Mouse (Mus musculus) adrenal gland, postnatal 4 days (tissue): ENCODE data around the gene Apobr. TPM values are rescaled to one million over a fixed set of nuclear protein-coding genes. Genes with fewer than 3 reads are reported as not detected.

Source experiments
- DNase-seq, 2 experiments: peaks; one replicate each; pipeline ENCODE4 v3.0.0; 2021 to 2022; ENCODE audit warnings: low spot score in 2 of 2, mixed read lengths in 2 of 2
- microRNA-seq: library from miRNA; unstranded; fragments of <30 nt; microRNA quantifications from one replicate; pipeline ENCODE4 v1.2.0, GENCODE M21; 2021
- total RNA-seq, 2 experiments: library from RNA; stranded (reverse); gene quantifications; 2 replicates each; pipeline ENCODE4 v1.2.3; 2021

The Apobr gene
- total RNA-seq, 2 experiments from 2014 or later = 1.1 to 1.2 TPM

DNA sequence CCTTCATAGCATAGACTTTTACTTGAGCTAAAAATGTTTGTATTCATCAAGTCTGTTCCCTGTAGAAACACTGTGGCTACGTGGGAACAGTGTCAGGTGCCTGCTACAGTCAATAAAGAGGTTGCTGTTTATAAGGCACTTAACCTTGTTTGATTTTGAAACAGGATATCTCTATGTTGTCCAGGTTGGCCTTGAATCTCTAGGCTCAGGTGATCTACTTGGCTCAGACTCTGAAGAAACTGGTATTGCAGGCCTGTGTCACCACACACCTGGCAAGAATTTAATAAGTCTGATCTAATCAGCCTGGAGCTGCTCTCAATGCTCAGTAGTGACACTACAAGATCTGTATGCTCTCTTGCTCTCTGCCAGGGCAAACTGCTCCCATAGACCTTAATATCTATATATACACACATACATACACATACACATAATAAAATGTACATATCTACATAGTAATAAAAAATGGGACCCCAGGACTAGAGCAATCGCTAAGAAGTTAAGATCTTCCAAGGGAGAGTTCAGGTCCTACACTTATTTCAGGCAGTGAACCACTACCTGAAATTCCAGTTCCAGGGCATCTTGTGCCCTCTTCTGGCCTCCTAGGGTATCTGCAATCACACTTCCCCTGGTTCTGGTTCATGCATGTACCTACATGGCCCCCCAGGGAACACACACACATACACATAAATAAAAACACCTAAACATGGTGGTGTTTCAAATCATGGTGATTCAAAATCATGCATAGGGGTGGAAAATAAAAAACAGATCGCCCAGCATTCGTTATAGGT lies 52.2 kb downstream of the Apobr start:
- peak in 1 of 2 experiments; percentile 9 for DNase-seq

Small RNA genes within 50 kb of the gene (microRNA-seq; reads per million reads assigned to microRNA genes)
- gene Mir7059 = 1.6 reads per million

Other genes starting within 250 kb of the Apobr start
- 1 to 10 TPM; 1.4 to 2.5 TPM for gene Lat, start 215.4 kb upstream of the Apobr start, total RNA-seq
- gene Spns1, start 207.5 kb upstream of the Apobr start, total RNA-seq = 10 to 100 TPM; 60.1 to 65.2 TPM
- gene Nfatc2ip, start 188.2 kb upstream of the Apobr start, total RNA-seq = 1 to 10 TPM; 5.8 to 7.6 TPM
- 1 to 10 TPM in 1 of 2 experiments, under 1 TPM in 1; 0.48 to 1.6 TPM for gene Cd19, start 170.1 kb upstream of the Apobr start, total RNA-seq
- 10 to 100 TPM; 52.1 to 63.2 TPM for gene Rabep2, start 156.2 kb upstream of the Apobr start, total RNA-seq
- gene Atp2a1, start 121.8 kb upstream of the Apobr start, total RNA-seq = 100 to 1,000 TPM in 1 of 2 experiments, 10 to 100 TPM in 1; 56.9 to 145 TPM
- gene Sh2b1, start 109.5 kb upstream of the Apobr start, total RNA-seq = 10 to 100 TPM; 59.2 to 60.9 TPM
- 100 to 1,000 TPM; 158 to 166 TPM for gene Tufm, start 97.6 kb upstream of the Apobr start, total RNA-seq
- gene Atxn2l, start 81.5 kb upstream of the Apobr start, total RNA-seq = 100 to 1,000 TPM; 109 to 127 TPM
- gene Eif3c, start 18.5 kb upstream of the Apobr start, total RNA-seq = 100 to 1,000 TPM; 255 to 260 TPM
- 10 to 100 TPM; 30.7 to 32.1 TPM for gene Cln3, start 875 bp downstream of the Apobr start, total RNA-seq
- gene Il27, start 10.0 kb downstream of the Apobr start, total RNA-seq = not detected
- gene Nupr1, start 45.9 kb downstream of the Apobr start, total RNA-seq = 10 to 100 TPM in 1 of 2 experiments, 1 to 10 TPM in 1; 7.5 to 15.3 TPM
- 10 to 100 TPM; 30.4 to 33.5 TPM for gene Sgf29, start 64.4 kb downstream of the Apobr start, total RNA-seq
- gene Sult1a1, start 91.5 kb downstream of the Apobr start, total RNA-seq = 10 to 100 TPM; 24.0 to 45.6 TPM
- 10 to 100 TPM; 85.4 to 98.8 TPM for gene Bola2, start 110.5 kb downstream of the Apobr start, total RNA-seq
- 10 to 100 TPM; 18.4 to 18.9 TPM for gene Slx1b, start 110.8 kb downstream of the Apobr start, total RNA-seq
- gene Coro1a, start 122.8 kb downstream of the Apobr start, total RNA-seq = 10 to 100 TPM; 15.5 to 18.9 TPM
- gene Mapk3, start 174.7 kb downstream of the Apobr start, total RNA-seq = 100 to 1,000 TPM; 162 to 172 TPM
- 1 to 10 TPM; 9.3 to 9.5 TPM for gene Gdpd3, start 181.4 kb downstream of the Apobr start, total RNA-seq
- gene Ypel3, start 192.0 kb downstream of the Apobr start, total RNA-seq = 100 to 1,000 TPM; 112 to 122 TPM
- under 1 TPM; 0.65 to 0.90 TPM for gene Tbx6, start 196.5 kb downstream of the Apobr start, total RNA-seq
- gene Ppp4c, start 207.6 kb downstream of the Apobr start, total RNA-seq = 100 to 1,000 TPM; 134 to 142 TPM
- gene Fam57b, start 212.7 kb downstream of the Apobr start, total RNA-seq = 10 to 100 TPM; 16.7 to 18.0 TPM
- not detected for gene 4930451I11Rik, start 246.7 kb downstream of the Apobr start, total RNA-seq